Mouse (Mus musculus): ENCODE results near the gene Rrp12. TPM values are rescaled to one million over a fixed set of nuclear protein-coding genes. Genes with fewer than 3 reads are reported as not detected.
"Not testable (repeated sequence)": the region's sequence is repeated elsewhere in the genome, so short reads cannot be mapped to it uniquely, and the experiment has no call there.

Rrp12 gene
- polyA plus RNA-seq, 1 experiment from 2014 or later = 15.4 TPM

- Histone ChIP-seq H3K27ac (ENCODE audit: low read length) (0 out of 2 replicates have a peak overlapping the region, but pooled peaks have one; percentile 27), H3K9me3 (replicated peaks; ENCODE audit: control insufficient read depth, low read length) (no peaks in the 10 kb centered on the region), H3K4me1 (ENCODE audit: control insufficient read depth, insufficient read depth, low read length) (peaks cover 8% of the 10 kb centered on the region), H3K27me3 (ENCODE audit: control insufficient read depth, insufficient read depth, low read length) (no peaks in the 10 kb centered on the region), H3K4me3 (replicated peaks; ENCODE audit: low read length) (peak overlapping the region; percentile 84), H3K4me2 (ENCODE audit: low read depth, low read length) (peak overlapping the region; percentile 89), H3K36me3 (ENCODE audit: control insufficient read depth, insufficient read depth, low read length) (no peaks in the 10 kb centered on the region; the same call in 1 of the 2 replicates), H3K9ac (ENCODE audit: low read length) (peak overlapping the region; percentile 72)
- ATAC-seq (ENCODE audit: insufficient read depth, low FRiP score) = no peak; the same call in 1 of the 2 replicates
- 19% methylated on average over 18 of the region's 18 CpGs for WGBS
Observed at GRCm38 (mm10) chr19:41896319-41896711, 342 bp upstream of the Rrp12 start.

GRCm38 (mm10) chr19:41894959-41895358 is 1.0 kb downstream of the Rrp12 start:
- Histone ChIP-seq H3K4me1 (ENCODE audit: control insufficient read depth, insufficient read depth, low read length) (peaks cover 8% of the 10 kb centered on the region), H3K27ac (ENCODE audit: low read length) (0 out of 2 replicates have a peak overlapping the region, but pooled peaks have one; percentile 27), H3K4me2 (ENCODE audit: low read depth, low read length) (peak overlapping the region; percentile 89), H3K27me3 (ENCODE audit: control insufficient read depth, insufficient read depth, low read length) (no peaks in the 10 kb centered on the region), H3K9me3 (replicated peaks; ENCODE audit: control insufficient read depth, low read length) (no peaks in the 10 kb centered on the region), H3K4me3 (replicated peaks; ENCODE audit: low read length) (peak overlapping the region; percentile 84), H3K9ac (ENCODE audit: low read length) (peak overlapping the region; percentile 72), H3K36me3 (ENCODE audit: control insufficient read depth, insufficient read depth, low read length) (no peaks in the 10 kb centered on the region; the same call in 1 of the 2 replicates)
- 34% methylated on average over 7 of the region's 7 CpGs for WGBS
- no peak for ATAC-seq (ENCODE audit: insufficient read depth, low FRiP score)

- no peak for ATAC-seq (ENCODE audit: insufficient read depth, low FRiP score)
Observed at GRCm38 (mm10) chr19:41888191-41888590, 7.8 kb downstream of the Rrp12 start.

GRCm38 (mm10) chr19:41883882-41884281 is 12.1 kb downstream of the Rrp12 start:
- no peak for ATAC-seq (ENCODE audit: insufficient read depth, low FRiP score)
- H3K27me3 ChIP-seq (ENCODE audit: control insufficient read depth, insufficient read depth, low read length) = no peaks in the 10 kb centered on the region
- no peaks in the 10 kb centered on the region for H3K4me1 ChIP-seq (ENCODE audit: control insufficient read depth, insufficient read depth, low read length)
- H3K36me3 ChIP-seq (ENCODE audit: control insufficient read depth, insufficient read depth, low read length) = 0 out of 2 replicates have a peak, but pooled peaks cover 2% of the 10 kb centered on the region
- no peaks in the 10 kb centered on the region for H3K9me3 ChIP-seq (replicated peaks; ENCODE audit: control insufficient read depth, low read length)
- no peak overlapping the region for H3K9ac ChIP-seq (ENCODE audit: low read length)
- H3K4me2 ChIP-seq (ENCODE audit: low read depth, low read length) = no peak overlapping the region
- no peak overlapping the region for H3K27ac ChIP-seq (ENCODE audit: low read length)
- 87% methylated on average over 9 of the region's 9 CpGs for WGBS
- no peak overlapping the region for H3K4me3 ChIP-seq (replicated peaks; ENCODE audit: low read length)

More at GRCm38 (mm10) chr19:41888191-41888590, 7.8 kb downstream of the Rrp12 start:
- Histone ChIP-seq H3K4me3 (replicated peaks; ENCODE audit: low read length) (no peak overlapping the region), H3K9ac (ENCODE audit: low read length) (no peak overlapping the region), H3K9me3 (replicated peaks; ENCODE audit: control insufficient read depth, low read length) (no peaks in the 10 kb centered on the region), H3K36me3 (ENCODE audit: control insufficient read depth, insufficient read depth, low read length) (peaks cover 2% of the 10 kb centered on the region; the same call in 1 of the 2 replicates), H3K27ac (ENCODE audit: low read length) (no peak overlapping the region), H3K4me1 (ENCODE audit: control insufficient read depth, insufficient read depth, low read length) (no peaks in the 10 kb centered on the region), H3K27me3 (ENCODE audit: control insufficient read depth, insufficient read depth, low read length) (no peaks in the 10 kb centered on the region), H3K4me2 (ENCODE audit: low read depth, low read length) (no peak overlapping the region)

- no peaks in the 10 kb centered on the region for H3K4me1 ChIP-seq (ENCODE audit: control insufficient read depth, insufficient read depth, low read length)
Observed at GRCm38 (mm10) chr19:41881842-41882241, 14.1 kb downstream of the Rrp12 start.

GRCm38 (mm10) chr19:41874356-41874755 is 21.6 kb downstream of the Rrp12 start:
- ATAC-seq (ENCODE audit: insufficient read depth, low FRiP score) = no peak
- Histone ChIP-seq H3K27ac (ENCODE audit: low read length) (no peak overlapping the region), H3K27me3 (ENCODE audit: control insufficient read depth, insufficient read depth, low read length) (no peaks in the 10 kb centered on the region), H3K4me2 (ENCODE audit: low read depth, low read length) (no peak overlapping the region), H3K9ac (ENCODE audit: low read length) (no peak overlapping the region), H3K4me1 (ENCODE audit: control insufficient read depth, insufficient read depth, low read length) (no peaks in the 10 kb centered on the region), H3K9me3 (replicated peaks; ENCODE audit: control insufficient read depth, low read length) (no peaks in the 10 kb centered on the region), H3K36me3 (ENCODE audit: control insufficient read depth, insufficient read depth, low read length) (0 out of 2 replicates have a peak, but pooled peaks cover 2% of the 10 kb centered on the region), H3K4me3 (replicated peaks; ENCODE audit: low read length) (no peak overlapping the region)
- 91% methylated on average over 14 of the region's 14 CpGs for WGBS

More at GRCm38 (mm10) chr19:41881842-41882241, 14.1 kb downstream of the Rrp12 start:
- Histone ChIP-seq H3K9me3 (replicated peaks; ENCODE audit: control insufficient read depth, low read length) (no peaks in the 10 kb centered on the region), H3K9ac (ENCODE audit: low read length) (no peak overlapping the region), H3K4me2 (ENCODE audit: low read depth, low read length) (no peak overlapping the region), H3K36me3 (ENCODE audit: control insufficient read depth, insufficient read depth, low read length) (no peaks in the 10 kb centered on the region), H3K4me3 (replicated peaks; ENCODE audit: low read length) (no peak overlapping the region), H3K27me3 (ENCODE audit: control insufficient read depth, insufficient read depth, low read length) (no peaks in the 10 kb centered on the region), H3K27ac (ENCODE audit: low read length) (no peak overlapping the region)
- no peak for ATAC-seq (ENCODE audit: insufficient read depth, low FRiP score)
- WGBS = 93% methylated on average over 4 of the region's 4 CpGs

GRCm38 (mm10) chr19:41872285-41872684 is 23.7 kb downstream of the Rrp12 start:
- H3K9me3 ChIP-seq (replicated peaks; ENCODE audit: control insufficient read depth, low read length) = no peaks in the 10 kb centered on the region
- H3K9ac ChIP-seq (ENCODE audit: low read length) = no peak overlapping the region
- H3K4me2 ChIP-seq (ENCODE audit: low read depth, low read length) = no peak overlapping the region
- no peaks in the 10 kb centered on the region for H3K4me1 ChIP-seq (ENCODE audit: control insufficient read depth, insufficient read depth, low read length)
- 87% methylated on average over 2 of the region's 2 CpGs for WGBS
- no peak overlapping the region for H3K27ac ChIP-seq (ENCODE audit: low read length)
- H3K4me3 ChIP-seq (replicated peaks; ENCODE audit: low read length) = no peak overlapping the region
- no peak for ATAC-seq (ENCODE audit: insufficient read depth, low FRiP score)
- 0 out of 2 replicates have a peak, but pooled peaks cover 5% of the 10 kb centered on the region for H3K36me3 ChIP-seq (ENCODE audit: control insufficient read depth, insufficient read depth, low read length)
- no peaks in the 10 kb centered on the region for H3K27me3 ChIP-seq (ENCODE audit: control insufficient read depth, insufficient read depth, low read length)

GRCm38 (mm10) chr19:41869946-41870345 is 26.0 kb downstream of the Rrp12 start:
- not testable (repeated sequence) for H3K4me3 ChIP-seq (replicated peaks; ENCODE audit: low read length); H3K27me3 ChIP-seq (ENCODE audit: control insufficient read depth, insufficient read depth, low read length); ATAC-seq (ENCODE audit: insufficient read depth, low FRiP score); H3K4me1 ChIP-seq (ENCODE audit: control insufficient read depth, insufficient read depth, low read length); H3K27ac ChIP-seq (ENCODE audit: low read length); H3K9ac ChIP-seq (ENCODE audit: low read length); H3K4me2 ChIP-seq (ENCODE audit: low read depth, low read length); H3K36me3 ChIP-seq (ENCODE audit: control insufficient read depth, insufficient read depth, low read length); H3K9me3 ChIP-seq (replicated peaks; ENCODE audit: control insufficient read depth, low read length)
- 79% methylated on average over 5 of the region's 5 CpGs for WGBS

GRCm38 (mm10) chr19:41869296-41869695 is 26.7 kb downstream of the Rrp12 start:
- Histone ChIP-seq H3K9ac (ENCODE audit: low read length) (no peak overlapping the region), H3K27ac (ENCODE audit: low read length) (no peak overlapping the region), H3K27me3 (ENCODE audit: control insufficient read depth, insufficient read depth, low read length) (no peaks in the 10 kb centered on the region), H3K4me3 (replicated peaks; ENCODE audit: low read length) (no peak overlapping the region), H3K4me2 (ENCODE audit: low read depth, low read length) (no peak overlapping the region), H3K4me1 (ENCODE audit: control insufficient read depth, insufficient read depth, low read length) (no peaks in the 10 kb centered on the region), H3K9me3 (replicated peaks; ENCODE audit: control insufficient read depth, low read length) (no peaks in the 10 kb centered on the region), H3K36me3 (ENCODE audit: control insufficient read depth, insufficient read depth, low read length) (0 out of 2 replicates have a peak, but pooled peaks cover 5% of the 10 kb centered on the region)
- no peak for ATAC-seq (ENCODE audit: insufficient read depth, low FRiP score)
- WGBS = 98% methylated on average over 5 of the region's 5 CpGs

Measured in stomach, embryonic 16.5 days (tissue).